Mouse (Mus musculus) thymus, adult 2 months (tissue): Measurements from ENCODE around the gene Wdr70.

Experiments
- CTCF ChIP-seq: fragments of 200-500 bp; IDR thresholded peaks from 2 replicates; pipeline ENCODE4 v1.5.1; 2012; ENCODE audit warnings: mild to moderate bottlenecking, control low read depth, low read length, moderate library complexity, borderline replicate concordance; ENCODE audit not compliant: control insufficient read depth, poor library complexity, insufficient read depth; ENCODE audit errors: extremely low read depth
- POLR2A ChIP-seq: fragments of 200-500 bp; IDR thresholded peaks from 2 replicates; pipeline ENCODE4 v1.6.1; 2012; ENCODE audit warnings: mild to moderate bottlenecking, low read length, control low read depth, moderate library complexity; ENCODE audit not compliant: control insufficient read depth, poor library complexity, insufficient read depth; ENCODE audit errors: extremely low read depth

GRCm38 (mm10) chr15:8027503-8027902 is 71.5 kb downstream of the Wdr70 start:
- TF ChIP-seq CTCF (no peak), POLR2A (no peak)
